25 mouse cellular contexts compared by ENCODE assay signal in genomic region chr7:74540933-74541725, GRCm38 (mm10).
"Had no signal": no experiment of that assay in that cellular context is flagged by ENCODE, and none has a peak within 500 bp of the region (broad histone marks: within the 10 kb centered on the region; RNA-seq: fewer than 3 reads in every experiment).

No protein-coding gene starts in this region.

- H3K36me3 ChIP-seq: kidney, embryonic 15.5 days; limb, embryonic 10.5 days; limb, embryonic 13.5 days; liver, embryonic 12.5 days; liver, embryonic 15.5 days; lung, embryonic 15.5 days; midbrain, embryonic 10.5 days; neural tube, embryonic 12.5 days; neural tube, embryonic 15.5 days had no signal

- H3K4me3 ChIP-seq: kidney, embryonic 15.5 days; layer of hippocampus, adult 2 months; limb, embryonic 10.5 days; limb, embryonic 13.5 days; liver, embryonic 12.5 days; liver, embryonic 15.5 days; lung, embryonic 15.5 days; megakaryocyte, embryonic 14.5 days; midbrain, embryonic 10.5 days; neural tube, embryonic 12.5 days; neural tube, embryonic 15.5 days had no signal

- DNase-seq: kidney, adult 8-10 months; kidney, postnatal 25 days; layer of hippocampus, adult 9-11 months; liver; lung, adult 18-20 months; lung, postnatal 10 days; lung, postnatal 36 days; midbrain, embryonic 14.5 days; right cerebral cortex, adult 18-20 months; right cerebral cortex, postnatal 14 days; right cerebral cortex, postnatal 4 days; thymus, adult 18-20 months; thymus, postnatal 36 days had no signal

- H3K9me3 ChIP-seq: kidney, embryonic 15.5 days; limb, embryonic 10.5 days; limb, embryonic 13.5 days; liver, embryonic 12.5 days; liver, embryonic 15.5 days; lung, embryonic 15.5 days; megakaryocyte, embryonic 14.5 days; midbrain, embryonic 10.5 days; neural tube, embryonic 12.5 days; neural tube, embryonic 15.5 days had no signal

- H3K27ac ChIP-seq: kidney, embryonic 15.5 days; layer of hippocampus, adult 2 months; limb, embryonic 10.5 days; limb, embryonic 13.5 days; liver, embryonic 12.5 days; liver, embryonic 15.5 days; lung, embryonic 15.5 days; midbrain, embryonic 10.5 days; neural tube, embryonic 12.5 days; neural tube, embryonic 15.5 days; stomach, postnatal 0 days had no signal

- H3K27me3 ChIP-seq: kidney, embryonic 15.5 days; limb, embryonic 13.5 days; liver, embryonic 12.5 days; liver, embryonic 15.5 days; lung, embryonic 15.5 days; megakaryocyte, embryonic 14.5 days; neural tube, embryonic 12.5 days; neural tube, embryonic 15.5 days had no signal

- ATAC-seq: liver, embryonic 12.5 days had no signal

- H3K4me1 ChIP-seq: liver, embryonic 12.5 days; liver, embryonic 15.5 days; lung, embryonic 15.5 days; midbrain, embryonic 10.5 days; neural tube, embryonic 12.5 days; neural tube, embryonic 15.5 days had no signal

- H3K9ac ChIP-seq: kidney, embryonic 15.5 days; limb, embryonic 13.5 days; liver, embryonic 12.5 days; liver, embryonic 15.5 days; lung, embryonic 15.5 days; neural tube, embryonic 12.5 days; neural tube, embryonic 15.5 days had no signal

- H3K4me2 ChIP-seq: kidney, embryonic 15.5 days; limb, embryonic 13.5 days; liver, embryonic 12.5 days; liver, embryonic 15.5 days; lung, embryonic 15.5 days; neural tube, embryonic 12.5 days; neural tube, embryonic 15.5 days had no signal
